Mouse (Mus musculus) hindbrain, embryonic 11.5 days (tissue): ENCODE data around the gene Cyp20a1. TPM values are rescaled to one million over a fixed set of nuclear protein-coding genes. Genes with fewer than 3 reads are reported as not detected.

ENCODE experiments used
- ATAC-seq: fragments of 200-750 bp; cut with Nextera tagmentation; 2 replicates; pipeline ENCODE4 v1.8.0; 2017; ENCODE audit warnings: mild to moderate bottlenecking, moderate TSS enrichment, moderate library complexity; ENCODE audit not compliant: low FRiP score
- DNase-seq: peaks from one replicate; pipeline ENCODE4 v3.0.0-alpha.2; 2015; ENCODE audit warnings: low spot score
- H3K27ac ChIP-seq: fragments of 300-500 bp; sonication (generic); 2 replicates; pipeline ENCODE4 v1.5.1; 2014; ENCODE audit warnings: mild to moderate bottlenecking, low read depth, low read length
- H3K27me3 ChIP-seq: fragments of 300-500 bp; sonication (generic); 2 replicates; pipeline ENCODE4 v1.6.1; 2014; ENCODE audit warnings: mild to moderate bottlenecking, low read length, moderate library complexity, mixed read lengths; ENCODE audit not compliant: control insufficient read depth, insufficient read depth
- H3K36me3 ChIP-seq: fragments of 300-500 bp; sonication (generic); 2 replicates; pipeline ENCODE4 v1.6.1; 2014; ENCODE audit warnings: mild to moderate bottlenecking, low read length, moderate library complexity, mixed read lengths; ENCODE audit not compliant: control insufficient read depth, insufficient read depth
- H3K4me1 ChIP-seq: fragments of 300-500 bp; sonication (generic); replicated peaks from 2 replicates; pipeline ENCODE4 v1.6.1; 2014; ENCODE audit warnings: low read length, mixed read lengths; ENCODE audit not compliant: control insufficient read depth, insufficient read depth
- H3K4me2 ChIP-seq: fragments of 300-500 bp; sonication (generic); replicated peaks from 2 replicates; pipeline ENCODE4 v1.6.1; 2014; ENCODE audit warnings: mild to moderate bottlenecking, low read depth, low read length
- H3K4me3 ChIP-seq: fragments of 300-500 bp; sonication (generic); 2 replicates; pipeline ENCODE4 v1.5.1; 2014; ENCODE audit warnings: low read depth, low read length
- H3K9ac ChIP-seq: fragments of 300-500 bp; sonication (generic); 2 replicates; pipeline ENCODE4 v1.6.1; 2014; ENCODE audit warnings: low read depth, low read length
- H3K9me3 ChIP-seq: fragments of 300-500 bp; sonication (generic); 2 replicates; pipeline ENCODE4 v1.6.1; 2016; ENCODE audit warnings: low read length; ENCODE audit not compliant: control insufficient read depth
- WGBS: fragments of 180-500 bp; shearing (Covaris S2); extraction: QIAGEN DNeasy Blood & Tissue Kit; methylation state at CpG from one replicate; pipeline ENCODE4 v1.1.7; 2014; 5-methylcytosine and 5-hydroxymethylcytosine counted together
- polyA plus RNA-seq: library from polyadenylated mRNA; unstranded; fragments of >200 nt; fragmentation: Nextera tagmentation; extraction: Ambion mirVana; gene quantifications from 2 replicates; pipeline ENCODE4 v1.2.1, GENCODE M21; 2014

Cyp20a1 gene
- polyA plus RNA-seq, 1 experiment from 2014 or later, result 21.2 TPM

GRCm38 (mm10) chr1:60381910-60382309, 38.8 kb downstream of the Cyp20a1 start:
- ATAC-seq, result no peak
- no peak overlapping the region for H3K4me2 ChIP-seq
- 99% methylated on average over 3 of the region's 3 CpGs for WGBS

GRCm38 (mm10) chr1:60404848-60405247, 61.7 kb downstream of the Cyp20a1 start:
- Histone ChIP-seq H3K9ac (no peak overlapping the region), H3K9me3 (no peaks in the 10 kb centered on the region), H3K4me2 (no peak overlapping the region), H3K4me3 (no peak overlapping the region), H3K4me1 (no peaks in the 10 kb centered on the region), H3K36me3 (no peaks in the 10 kb centered on the region), H3K27me3 (no peaks in the 10 kb centered on the region), H3K27ac (no peak overlapping the region)
- peak; percentile 10 for DNase-seq
- no peak for ATAC-seq
- WGBS, result 94% methylated on average over 1 of the region's 1 CpGs

More at GRCm38 (mm10) chr1:60381910-60382309, 38.8 kb downstream of the Cyp20a1 start:
- H3K36me3 ChIP-seq, result no peaks in the 10 kb centered on the region
- no peak overlapping the region for H3K27ac ChIP-seq
- no peak overlapping the region for H3K4me3 ChIP-seq
- H3K27me3 ChIP-seq, result no peaks in the 10 kb centered on the region
- no peak for DNase-seq
- no peaks in the 10 kb centered on the region for H3K4me1 ChIP-seq
- H3K9ac ChIP-seq, result no peak overlapping the region
- H3K9me3 ChIP-seq, result no peaks in the 10 kb centered on the region

GRCm38 (mm10) chr1:60408501-60409167, 65.5 kb downstream of the Cyp20a1 start:
- H3K4me1 ChIP-seq, result no peaks in the 10 kb centered on the region
- WGBS, result 23% methylated on average over 13 of the region's 13 CpGs
- peak overlapping the region; percentile 98 for H3K27ac ChIP-seq
- DNase-seq, result peak; percentile 4
- peak overlapping the region; percentile 55 for H3K4me2 ChIP-seq
- H3K4me3 ChIP-seq, result peak overlapping the region; percentile 70
- H3K9me3 ChIP-seq, result no peaks in the 10 kb centered on the region
- peak; percentile 72 for ATAC-seq
- no peaks in the 10 kb centered on the region for H3K27me3 ChIP-seq
- H3K9ac ChIP-seq, result peak overlapping the region; percentile 95
- H3K36me3 ChIP-seq, result no peaks in the 10 kb centered on the region

- Histone ChIP-seq H3K9ac (peak within 1 kb of the TSS; percentile 95), H3K27ac (peak within 1 kb of the TSS; percentile 98), H3K36me3 (no peaks in the 10 kb centered on the region), H3K27me3 (no peaks in the 10 kb centered on the region), H3K4me2 (peak within 1 kb of the TSS; percentile 55), H3K4me3 (peak within 1 kb of the TSS; percentile 70), H3K4me1 (no peaks in the 10 kb centered on the region), H3K9me3 (no peaks in the 10 kb centered on the region)
- DNase-seq, result peak; percentile 99
- WGBS, result 0% methylated on average over 9 of the region's 69 CpGs
- ATAC-seq, result peak; percentile 96
These were observed 66.2 kb downstream of the Cyp20a1 start, which contains the start of gene Abi2 for GRCm38 (mm10) chr1:60409168-60409828. Gene Abi2, plus strand, starts transcription at chr1:60409619.

- Histone ChIP-seq H3K27ac (peak overlapping the region; percentile 98), H3K36me3 (no peaks in the 10 kb centered on the region), H3K9ac (peak overlapping the region; percentile 95), H3K4me3 (peak overlapping the region; percentile 70), H3K4me1 (no peaks in the 10 kb centered on the region), H3K4me2 (peak overlapping the region; percentile 43), H3K27me3 (no peaks in the 10 kb centered on the region), H3K9me3 (no peaks in the 10 kb centered on the region)
- 2% methylated on average over 48 of the region's 54 CpGs for WGBS
- DNase-seq (peak; percentile 34), ATAC-seq (peak; percentile 87)
These were observed 67.0 kb downstream of the Cyp20a1 start for GRCm38 (mm10) chr1:60409928-60410817.

- Histone ChIP-seq H3K4me2 (no peak overlapping the region), H3K27ac (no peak overlapping the region), H3K36me3 (no peaks in the 10 kb centered on the region), H3K9ac (no peak overlapping the region), H3K4me3 (no peak overlapping the region), H3K4me1 (no peaks in the 10 kb centered on the region), H3K27me3 (no peaks in the 10 kb centered on the region), H3K9me3 (no peaks in the 10 kb centered on the region)
- 72% methylated on average over 3 of the region's 3 CpGs for WGBS
- DNase-seq, result no peak
- no peak for ATAC-seq
These were observed 73.6 kb downstream of the Cyp20a1 start for GRCm38 (mm10) chr1:60416724-60417123.

GRCm38 (mm10) chr1:60423882-60424281, 80.8 kb downstream of the Cyp20a1 start:
- H3K9ac ChIP-seq, result no peak overlapping the region
- ATAC-seq (no peak), DNase-seq (no peak)
- no peaks in the 10 kb centered on the region for H3K27me3 ChIP-seq
- H3K4me3 ChIP-seq, result no peak overlapping the region
- no peaks in the 10 kb centered on the region for H3K4me1 ChIP-seq
- no peaks in the 10 kb centered on the region for H3K9me3 ChIP-seq
- no peak overlapping the region for H3K4me2 ChIP-seq
- 94% methylated on average over 1 of the region's 1 CpGs for WGBS
- H3K27ac ChIP-seq, result no peak overlapping the region
- no peaks in the 10 kb centered on the region for H3K36me3 ChIP-seq

GRCm38 (mm10) chr1:60428341-60428740, 85.2 kb downstream of the Cyp20a1 start:
- H3K4me1 ChIP-seq, result no peaks in the 10 kb centered on the region
- H3K4me2 ChIP-seq, result no peak overlapping the region
- H3K27me3 ChIP-seq, result no peaks in the 10 kb centered on the region
- no peak overlapping the region for H3K4me3 ChIP-seq
- H3K9ac ChIP-seq, result no peak overlapping the region
- no peaks in the 10 kb centered on the region for H3K9me3 ChIP-seq
- H3K27ac ChIP-seq, result no peak overlapping the region
- 96% methylated on average over 2 of the region's 2 CpGs for WGBS
- DNase-seq (no peak), ATAC-seq (no peak)
- no peaks in the 10 kb centered on the region for H3K36me3 ChIP-seq
